Mouse (Mus musculus): Measurements from ENCODE around the gene Rhoh. TPM values are rescaled to one million over a fixed set of nuclear protein-coding genes. Genes with fewer than 3 reads are reported as not detected.

Rhoh gene
- polyA plus RNA-seq, 1 experiment from 2014 or later: 0.78 TPM

GRCm38 (mm10) chr5:65862217-65862927 is 1.4 kb downstream of the Rhoh start:
- H3K4me1 ChIP-seq: peaks cover 16% of the 10 kb centered on the region
- no peak overlapping the region for H3K27ac ChIP-seq
- H3K4me2 ChIP-seq: no peak overlapping the region
- ATAC-seq (replicated peaks; ENCODE audit: low FRiP score): no peak
- WGBS: 95% methylated on average over 7 of the region's 7 CpGs
- no peaks in the 10 kb centered on the region for H3K27me3 ChIP-seq
- no peaks in the 10 kb centered on the region for H3K36me3 ChIP-seq
- H3K9me3 ChIP-seq (replicated peaks): no peaks in the 10 kb centered on the region
- no peak overlapping the region for H3K4me3 ChIP-seq (replicated peaks)
- no peak overlapping the region for H3K9ac ChIP-seq

GRCm38 (mm10) chr5:65863349-65863749 is 2.3 kb downstream of the Rhoh start:
- ATAC-seq (replicated peaks; ENCODE audit: low FRiP score): no peak
- Histone ChIP-seq H3K36me3 (no peaks in the 10 kb centered on the region), H3K27me3 (no peaks in the 10 kb centered on the region), H3K4me2 (no peak overlapping the region), H3K4me3 (replicated peaks) (no peak overlapping the region), H3K27ac (0 out of 2 replicates have a peak overlapping the region, but pooled peaks have one; percentile 15), H3K9me3 (replicated peaks) (no peaks in the 10 kb centered on the region), H3K9ac (no peak overlapping the region), H3K4me1 (peaks cover 11% of the 10 kb centered on the region)
- WGBS: 73% methylated on average over 12 of the region's 12 CpGs

- Histone ChIP-seq H3K27ac (no peak overlapping the region), H3K4me1 (0 out of 2 replicates have a peak, but pooled peaks cover 3% of the 10 kb centered on the region), H3K9me3 (replicated peaks) (no peaks in the 10 kb centered on the region), H3K36me3 (no peaks in the 10 kb centered on the region), H3K4me2 (no peak overlapping the region), H3K27me3 (no peaks in the 10 kb centered on the region), H3K4me3 (replicated peaks) (no peak overlapping the region), H3K9ac (no peak overlapping the region)
- 87% methylated on average over 7 of the region's 7 CpGs for WGBS
- ATAC-seq (replicated peaks; ENCODE audit: low FRiP score): no peak
These were observed 3.5 kb downstream of the Rhoh start for GRCm38 (mm10) chr5:65864486-65864885.

GRCm38 (mm10) chr5:65864946-65865345 is 3.9 kb downstream of the Rhoh start:
- no peak overlapping the region for H3K9ac ChIP-seq
- no peak overlapping the region for H3K27ac ChIP-seq
- H3K27me3 ChIP-seq: no peaks in the 10 kb centered on the region
- no peak overlapping the region for H3K4me3 ChIP-seq (replicated peaks)
- no peaks in the 10 kb centered on the region for H3K9me3 ChIP-seq (replicated peaks)
- H3K4me2 ChIP-seq: no peak overlapping the region
- WGBS: 77% methylated on average over 3 of the region's 3 CpGs
- H3K36me3 ChIP-seq: no peaks in the 10 kb centered on the region
- H3K4me1 ChIP-seq: 0 out of 2 replicates have a peak, but pooled peaks cover 3% of the 10 kb centered on the region
- ATAC-seq (replicated peaks; ENCODE audit: low FRiP score): no peak

GRCm38 (mm10) chr5:65866591-65866990 is 5.6 kb downstream of the Rhoh start:
- H3K9me3 ChIP-seq (replicated peaks): no peaks in the 10 kb centered on the region
- ATAC-seq (replicated peaks; ENCODE audit: low FRiP score): no peak
- H3K27me3 ChIP-seq: no peaks in the 10 kb centered on the region
- H3K4me2 ChIP-seq: no peak overlapping the region
- no peak overlapping the region for H3K27ac ChIP-seq
- H3K36me3 ChIP-seq: no peaks in the 10 kb centered on the region
- 0 out of 2 replicates have a peak, but pooled peaks cover 3% of the 10 kb centered on the region for H3K4me1 ChIP-seq
- no peak overlapping the region for H3K4me3 ChIP-seq (replicated peaks)
- WGBS: 91% methylated on average over 6 of the region's 6 CpGs
- H3K9ac ChIP-seq: no peak overlapping the region

- ATAC-seq (replicated peaks; ENCODE audit: low FRiP score): no peak
- no peak overlapping the region for H3K4me3 ChIP-seq (replicated peaks)
- H3K27ac ChIP-seq: no peak overlapping the region
- H3K9me3 ChIP-seq (replicated peaks): no peaks in the 10 kb centered on the region
- no peaks in the 10 kb centered on the region for H3K36me3 ChIP-seq
- H3K9ac ChIP-seq: no peak overlapping the region
- 0 out of 2 replicates have a peak, but pooled peaks cover 3% of the 10 kb centered on the region for H3K4me1 ChIP-seq
- no peak overlapping the region for H3K4me2 ChIP-seq
- H3K27me3 ChIP-seq: no peaks in the 10 kb centered on the region
- WGBS: 66% methylated on average over 7 of the region's 7 CpGs
These were observed 6.5 kb downstream of the Rhoh start for GRCm38 (mm10) chr5:65867380-65868116.

- ATAC-seq (replicated peaks; ENCODE audit: low FRiP score): no peak
- Histone ChIP-seq H3K4me3 (replicated peaks) (no peak overlapping the region), H3K4me2 (no peak overlapping the region), H3K4me1 (0 out of 2 replicates have a peak, but pooled peaks cover under 1% of the 10 kb centered on the region), H3K9ac (no peak overlapping the region), H3K36me3 (no peaks in the 10 kb centered on the region), H3K27ac (no peak overlapping the region), H3K9me3 (replicated peaks) (no peaks in the 10 kb centered on the region), H3K27me3 (no peaks in the 10 kb centered on the region)
- WGBS: 50% methylated on average over 3 of the region's 3 CpGs
These were observed 7.4 kb downstream of the Rhoh start for GRCm38 (mm10) chr5:65868419-65868818.

- no peak overlapping the region for H3K27ac ChIP-seq
- H3K9me3 ChIP-seq (replicated peaks): no peaks in the 10 kb centered on the region
- no peak for ATAC-seq (replicated peaks; ENCODE audit: low FRiP score)
- no peaks in the 10 kb centered on the region for H3K36me3 ChIP-seq
- H3K9ac ChIP-seq: no peak overlapping the region
- no peak overlapping the region for H3K4me2 ChIP-seq
- H3K4me1 ChIP-seq: no peaks in the 10 kb centered on the region
- WGBS: 91% methylated on average over 4 of the region's 4 CpGs
- H3K27me3 ChIP-seq: no peaks in the 10 kb centered on the region
- no peak overlapping the region for H3K4me3 ChIP-seq (replicated peaks)
These were observed 8.6 kb downstream of the Rhoh start for GRCm38 (mm10) chr5:65869660-65870059.

- no peak for ATAC-seq (replicated peaks; ENCODE audit: low FRiP score)
- no peak overlapping the region for H3K27ac ChIP-seq
- H3K9ac ChIP-seq: no peak overlapping the region
- H3K9me3 ChIP-seq (replicated peaks): no peaks in the 10 kb centered on the region
- H3K36me3 ChIP-seq: no peaks in the 10 kb centered on the region
- no peak overlapping the region for H3K4me2 ChIP-seq
- no peaks in the 10 kb centered on the region for H3K27me3 ChIP-seq
- no peaks in the 10 kb centered on the region for H3K4me1 ChIP-seq
- 83% methylated on average over 13 of the region's 13 CpGs for WGBS
- H3K4me3 ChIP-seq (replicated peaks): no peak overlapping the region
These were observed 10.4 kb downstream of the Rhoh start for GRCm38 (mm10) chr5:65871276-65871875.

GRCm38 (mm10) chr5:65873212-65873611 is 12.2 kb downstream of the Rhoh start:
- Histone ChIP-seq H3K36me3 (no peaks in the 10 kb centered on the region), H3K9me3 (replicated peaks) (no peaks in the 10 kb centered on the region), H3K27ac (no peak overlapping the region), H3K4me3 (replicated peaks) (no peak overlapping the region), H3K9ac (no peak overlapping the region), H3K4me2 (no peak overlapping the region), H3K4me1 (no peaks in the 10 kb centered on the region), H3K27me3 (no peaks in the 10 kb centered on the region)
- ATAC-seq (replicated peaks; ENCODE audit: low FRiP score): no peak
- 73% methylated on average over 4 of the region's 4 CpGs for WGBS

GRCm38 (mm10) chr5:65875269-65875668 is 14.3 kb downstream of the Rhoh start:
- H3K4me3 ChIP-seq (replicated peaks): no peak overlapping the region
- no peak overlapping the region for H3K27ac ChIP-seq
- ATAC-seq (replicated peaks; ENCODE audit: low FRiP score): no peak
- 90% methylated on average over 7 of the region's 7 CpGs for WGBS
- H3K27me3 ChIP-seq: no peaks in the 10 kb centered on the region
- H3K36me3 ChIP-seq: no peaks in the 10 kb centered on the region
- no peak overlapping the region for H3K9ac ChIP-seq
- H3K4me2 ChIP-seq: no peak overlapping the region
- H3K9me3 ChIP-seq (replicated peaks): no peaks in the 10 kb centered on the region
- no peaks in the 10 kb centered on the region for H3K4me1 ChIP-seq

- Histone ChIP-seq H3K4me1 (peaks cover 10% of the 10 kb centered on the region), H3K36me3 (no peaks in the 10 kb centered on the region), H3K4me2 (no peak overlapping the region), H3K4me3 (replicated peaks) (no peak overlapping the region), H3K9ac (no peak overlapping the region), H3K9me3 (replicated peaks) (no peaks in the 10 kb centered on the region), H3K27me3 (no peaks in the 10 kb centered on the region), H3K27ac (no peak overlapping the region)
- ATAC-seq (replicated peaks; ENCODE audit: low FRiP score): no peak
- WGBS: 61% methylated on average over 3 of the region's 3 CpGs
These were observed 17.4 kb downstream of the Rhoh start for GRCm38 (mm10) chr5:65878367-65878766.

Data from kidney, embryonic 15.5 days (tissue).